Mouse (Mus musculus): ENCODE measurements around the gene Pde4d. TPM values are rescaled to one million over a fixed set of nuclear protein-coding genes. Genes with fewer than 3 reads are reported as not detected.
A peak's percentile ranks its signal among the peaks of the same experiment; 100 is the strongest.

The Pde4d gene
- polyA plus RNA-seq, 1 experiment from 2014 or later = 13.0 TPM

- no peak overlapping the region for H3K9ac ChIP-seq (ENCODE audit: low read length)
- TF ChIP-seq EP300 (optimal IDR thresholded peaks at IDR 0.05) (no peak), CTCF (IDR thresholded peaks at IDR 0.05; ENCODE audit: low read depth) (no peak)
- 21% methylated on average over 5 of the region's 5 CpGs for WGBS
- H3K4me1 ChIP-seq (replicated peaks; ENCODE audit: control insufficient read depth, insufficient read depth) = no peaks in the 10 kb centered on the region
- no peaks in the 10 kb centered on the region for H3K9me3 ChIP-seq (ENCODE audit: control insufficient read depth, low read length)
- no peak overlapping the region for H3K4me2 ChIP-seq (replicated peaks; ENCODE audit: low read depth)
- no peaks in the 10 kb centered on the region for H3K27me3 ChIP-seq (ENCODE audit: control insufficient read depth, insufficient read depth, low read length)
- no peak for DNase-seq (ENCODE audit: low spot score)
- no peaks in the 10 kb centered on the region; the same call in 1 of the 2 replicates for H3K36me3 ChIP-seq (ENCODE audit: control insufficient read depth, insufficient read depth, low read length)
- ATAC-seq (ENCODE audit: low FRiP score, low TSS enrichment) = no peak
- H3K4me3 ChIP-seq (ENCODE audit: low read depth, low read length) = no peak overlapping the region
- no peak overlapping the region for H3K27ac ChIP-seq (replicated peaks)
These were observed 1465.1 kb downstream of the Pde4d start for GRCm38 (mm10) chr13:109914846-109915245.

GRCm38 (mm10) chr13:109915501-109915900, 1465.8 kb downstream of the Pde4d start:
- no peaks in the 10 kb centered on the region for H3K27me3 ChIP-seq (ENCODE audit: control insufficient read depth, insufficient read depth, low read length)
- H3K27ac ChIP-seq (replicated peaks) = no peak overlapping the region
- H3K9ac ChIP-seq (ENCODE audit: low read length) = no peak overlapping the region
- H3K9me3 ChIP-seq (ENCODE audit: control insufficient read depth, low read length) = no peaks in the 10 kb centered on the region
- DNase-seq (ENCODE audit: low spot score) = no peak
- H3K36me3 ChIP-seq (ENCODE audit: control insufficient read depth, insufficient read depth, low read length) = no peaks in the 10 kb centered on the region; the same call in 1 of the 2 replicates
- H3K4me2 ChIP-seq (replicated peaks; ENCODE audit: low read depth) = no peak overlapping the region
- H3K4me1 ChIP-seq (replicated peaks; ENCODE audit: control insufficient read depth, insufficient read depth) = no peaks in the 10 kb centered on the region
- WGBS = 38% methylated on average over 7 of the region's 7 CpGs
- ATAC-seq (ENCODE audit: low FRiP score, low TSS enrichment) = 0 out of 2 replicates have a peak, but pooled peaks have one; percentile 15
- TF ChIP-seq EP300 (optimal IDR thresholded peaks at IDR 0.05) (no peak), CTCF (IDR thresholded peaks at IDR 0.05; ENCODE audit: low read depth) (no peak)
- no peak overlapping the region for H3K4me3 ChIP-seq (ENCODE audit: low read depth, low read length)

- no peak overlapping the region for H3K9ac ChIP-seq (ENCODE audit: low read length)
These were observed 1466.2 kb downstream of the Pde4d start for GRCm38 (mm10) chr13:109915964-109916363.

GRCm38 (mm10) chr13:109917551-109917950, 1467.8 kb downstream of the Pde4d start:
- WGBS = 72% methylated on average over 10 of the region's 10 CpGs
- no peak for TF ChIP-seq EP300 (optimal IDR thresholded peaks at IDR 0.05)
- TF ChIP-seq CTCF (IDR thresholded peaks at IDR 0.05; ENCODE audit: low read depth) = no peak
- H3K27ac ChIP-seq (replicated peaks) = no peak overlapping the region
- H3K36me3 ChIP-seq (ENCODE audit: control insufficient read depth, insufficient read depth, low read length) = no peaks in the 10 kb centered on the region; the same call in 1 of the 2 replicates
- H3K4me2 ChIP-seq (replicated peaks; ENCODE audit: low read depth) = no peak overlapping the region
- no peak for DNase-seq (ENCODE audit: low spot score)
- H3K4me3 ChIP-seq (ENCODE audit: low read depth, low read length) = no peak overlapping the region
- H3K4me1 ChIP-seq (replicated peaks; ENCODE audit: control insufficient read depth, insufficient read depth) = no peaks in the 10 kb centered on the region
- ATAC-seq (ENCODE audit: low FRiP score, low TSS enrichment) = no peak
- no peak overlapping the region for H3K9ac ChIP-seq (ENCODE audit: low read length)
- H3K27me3 ChIP-seq (ENCODE audit: control insufficient read depth, insufficient read depth, low read length) = no peaks in the 10 kb centered on the region
- H3K9me3 ChIP-seq (ENCODE audit: control insufficient read depth, low read length) = no peaks in the 10 kb centered on the region

More at GRCm38 (mm10) chr13:109915964-109916363, 1466.2 kb downstream of the Pde4d start:
- Histone ChIP-seq H3K4me3 (ENCODE audit: low read depth, low read length) (no peak overlapping the region), H3K27me3 (ENCODE audit: control insufficient read depth, insufficient read depth, low read length) (no peaks in the 10 kb centered on the region), H3K9me3 (ENCODE audit: control insufficient read depth, low read length) (no peaks in the 10 kb centered on the region), H3K36me3 (ENCODE audit: control insufficient read depth, insufficient read depth, low read length) (no peaks in the 10 kb centered on the region; the same call in 1 of the 2 replicates), H3K27ac (replicated peaks) (no peak overlapping the region), H3K4me1 (replicated peaks; ENCODE audit: control insufficient read depth, insufficient read depth) (no peaks in the 10 kb centered on the region), H3K4me2 (replicated peaks; ENCODE audit: low read depth) (no peak overlapping the region)
- TF ChIP-seq EP300 (optimal IDR thresholded peaks at IDR 0.05) (no peak), CTCF (IDR thresholded peaks at IDR 0.05; ENCODE audit: low read depth) (no peak)
- no peak for DNase-seq (ENCODE audit: low spot score)
- no peak for ATAC-seq (ENCODE audit: low FRiP score, low TSS enrichment)
- 67% methylated on average over 5 of the region's 5 CpGs for WGBS

GRCm38 (mm10) chr13:109918631-109919030, 1468.9 kb downstream of the Pde4d start:
- Histone ChIP-seq H3K36me3 (ENCODE audit: control insufficient read depth, insufficient read depth, low read length) (no peaks in the 10 kb centered on the region; the same call in 1 of the 2 replicates), H3K4me1 (replicated peaks; ENCODE audit: control insufficient read depth, insufficient read depth) (no peaks in the 10 kb centered on the region), H3K27ac (replicated peaks) (no peak overlapping the region), H3K9me3 (ENCODE audit: control insufficient read depth, low read length) (no peaks in the 10 kb centered on the region), H3K27me3 (ENCODE audit: control insufficient read depth, insufficient read depth, low read length) (no peaks in the 10 kb centered on the region), H3K4me2 (replicated peaks; ENCODE audit: low read depth) (no peak overlapping the region), H3K9ac (ENCODE audit: low read length) (no peak overlapping the region), H3K4me3 (ENCODE audit: low read depth, low read length) (no peak overlapping the region)
- ATAC-seq (ENCODE audit: low FRiP score, low TSS enrichment) = no peak
- TF ChIP-seq CTCF (IDR thresholded peaks at IDR 0.05; ENCODE audit: low read depth) (no peak), EP300 (optimal IDR thresholded peaks at IDR 0.05) (no peak)
- no peak for DNase-seq (ENCODE audit: low spot score)
- 73% methylated on average over 8 of the region's 8 CpGs for WGBS

GRCm38 (mm10) chr13:109920256-109920655, 1470.5 kb downstream of the Pde4d start:
- TF ChIP-seq EP300 (optimal IDR thresholded peaks at IDR 0.05) (no peak), CTCF (IDR thresholded peaks at IDR 0.05; ENCODE audit: low read depth) (no peak)
- WGBS = 85% methylated on average over 6 of the region's 6 CpGs
- Histone ChIP-seq H3K4me1 (replicated peaks; ENCODE audit: control insufficient read depth, insufficient read depth) (no peaks in the 10 kb centered on the region), H3K36me3 (ENCODE audit: control insufficient read depth, insufficient read depth, low read length) (no peaks in the 10 kb centered on the region; the same call in 1 of the 2 replicates), H3K27ac (replicated peaks) (no peak overlapping the region), H3K4me3 (ENCODE audit: low read depth, low read length) (no peak overlapping the region), H3K27me3 (ENCODE audit: control insufficient read depth, insufficient read depth, low read length) (no peaks in the 10 kb centered on the region), H3K4me2 (replicated peaks; ENCODE audit: low read depth) (no peak overlapping the region), H3K9me3 (ENCODE audit: control insufficient read depth, low read length) (no peaks in the 10 kb centered on the region), H3K9ac (ENCODE audit: low read length) (no peak overlapping the region)
- DNase-seq (ENCODE audit: low spot score) (no peak), ATAC-seq (ENCODE audit: low FRiP score, low TSS enrichment) (no peak)

Data from stomach, postnatal 0 days (tissue).